Mouse (Mus musculus): ENCODE measurements around the gene Bcl7a.

Bcl7a gene

DNA sequence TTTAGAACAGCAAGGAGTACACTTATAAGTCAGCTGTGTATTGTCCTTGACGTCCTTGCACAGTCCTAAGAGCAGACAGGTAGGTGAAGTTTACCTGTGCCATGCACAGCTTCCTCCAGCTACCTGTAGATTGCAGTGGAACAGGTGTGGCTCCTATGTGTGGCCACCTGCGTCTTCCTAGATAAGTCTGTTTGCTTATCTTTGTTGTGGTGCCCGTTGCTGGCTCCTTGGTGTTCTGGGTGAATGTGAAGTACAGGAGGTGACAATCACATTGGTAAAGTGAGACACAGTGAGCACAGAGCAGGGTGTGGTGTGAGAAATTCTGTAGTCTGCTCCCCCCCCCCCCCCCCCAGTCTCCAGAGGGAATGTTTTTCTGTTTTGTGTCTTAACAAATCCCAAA, 72.5 kb downstream of the Bcl7a start:
- no peak for DNase-seq (ENCODE audit: low spot score in 2 of 2)

DNA sequence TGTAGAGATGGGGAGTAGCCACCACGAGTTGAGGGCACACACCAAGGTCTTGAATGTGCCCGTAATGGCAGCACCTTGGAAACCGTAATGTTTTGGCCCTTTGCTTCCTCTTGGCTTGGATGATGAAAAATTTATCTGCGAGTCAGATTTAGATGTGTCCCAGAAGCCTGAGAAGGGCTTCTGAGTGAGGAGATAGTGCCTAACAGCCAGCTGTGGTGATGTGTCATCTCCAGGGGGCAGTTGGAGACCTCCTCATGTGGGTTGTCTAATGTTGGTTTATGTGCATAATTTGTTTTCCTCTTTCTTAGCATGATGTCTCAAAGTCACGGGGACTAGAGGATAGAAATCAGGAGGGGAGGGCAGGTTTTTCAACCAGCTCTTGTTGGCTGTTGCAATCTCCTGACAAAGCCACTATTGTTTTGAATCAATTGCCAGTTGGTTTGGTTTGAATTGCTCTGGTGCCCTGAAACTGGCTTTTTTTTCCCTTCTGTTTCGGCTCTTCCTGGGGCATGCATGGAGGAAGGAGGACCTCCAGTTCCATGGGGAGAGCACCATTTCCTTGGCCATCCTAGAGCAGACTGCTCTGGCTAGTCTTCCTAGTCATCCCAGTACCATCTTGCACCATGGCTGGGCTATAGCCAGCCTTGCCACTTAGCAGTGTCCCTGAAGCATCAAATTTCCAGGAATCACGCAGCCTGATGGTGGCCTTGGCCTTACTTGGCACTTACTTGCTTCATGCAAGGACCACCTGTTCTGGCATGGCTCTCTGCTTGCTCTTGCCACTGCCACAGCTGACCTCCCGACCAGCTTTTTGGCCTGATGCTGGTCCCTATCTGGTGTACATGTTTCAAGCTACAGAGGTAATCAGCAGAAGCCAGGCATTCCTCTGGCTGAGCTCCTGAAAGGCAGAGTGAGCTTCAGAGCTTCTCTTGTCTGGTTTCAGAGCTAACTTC, 73.2 kb downstream of the Bcl7a start:
- DNase-seq (ENCODE audit: low spot score in 2 of 2) = no peak

DNA sequence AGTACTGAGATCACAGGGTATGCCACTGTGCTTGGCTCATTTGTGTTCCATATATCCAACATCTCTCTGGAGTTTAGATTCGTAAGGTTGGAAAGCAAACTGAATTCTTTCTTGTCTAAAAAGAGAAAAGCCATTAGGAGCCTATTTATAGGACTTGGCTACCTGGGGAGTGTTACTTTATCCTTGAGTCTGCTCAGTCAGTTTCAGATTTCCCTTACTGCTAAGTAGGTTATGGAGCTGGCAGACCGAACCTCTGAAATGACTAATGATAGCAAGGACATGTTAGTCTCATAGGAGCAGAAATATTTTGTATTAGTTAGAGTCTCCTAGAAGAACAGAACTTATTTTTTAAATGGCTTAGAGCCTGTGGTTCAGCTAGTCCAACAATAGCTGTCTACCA, 80.3 kb downstream of the Bcl7a start:
- no peak for DNase-seq (ENCODE audit: low spot score in 2 of 2)

Measured in spleen, postnatal 10 days (tissue).